Mouse (Mus musculus) kidney, adult 2 months (tissue): ENCODE data around the gene Grm8.

Experiments
- CTCF ChIP-seq: fragments of 200-500 bp; conservative IDR thresholded peaks from 2 replicates; pipeline ENCODE4 v1.5.1; 2011; ENCODE audit warnings: low read depth, mild to moderate bottlenecking, control low read depth, low read length, moderate library complexity, mixed read lengths; ENCODE audit not compliant: insufficient read depth, insufficient read length
- POLR2A ChIP-seq: fragments of 200-500 bp; IDR thresholded peaks from one replicate; pipeline ENCODE4 v1.6.1; 2011; ENCODE audit warnings: low read depth, low read length, control low read depth

DNA sequence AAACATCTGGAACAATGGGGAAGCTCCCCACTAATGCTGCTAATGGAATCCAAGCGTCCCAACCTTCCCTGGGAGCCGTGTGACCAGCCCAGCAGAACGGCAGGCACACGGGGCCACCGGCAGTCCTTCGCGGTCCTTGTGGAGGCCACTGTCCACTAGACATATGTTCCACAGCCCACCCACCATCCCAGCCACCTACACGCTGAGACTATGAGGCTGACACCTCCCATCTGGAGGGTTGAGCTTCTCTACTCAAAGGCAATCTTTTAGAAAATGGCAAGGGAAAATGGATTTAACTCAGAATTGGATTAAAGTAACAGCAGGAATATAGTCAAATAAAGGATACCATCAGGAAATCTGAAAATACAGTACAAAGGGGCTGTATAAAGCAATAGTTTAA lies 23.4 kb downstream of the Grm8 start:
- no peak for TF ChIP-seq CTCF
- no peak for TF ChIP-seq POLR2A
